Mouse (Mus musculus): ENCODE results near the gene Ttc39a. TPM values are rescaled to one million over a fixed set of nuclear protein-coding genes. Genes with fewer than 3 reads are reported as not detected.

Ttc39a gene
- polyA plus RNA-seq (2015; fragmentation: Nextera tagmentation; extraction: Ambion mirVana) = 0.45 and 0.91 TPM in 2 replicates

DNA sequence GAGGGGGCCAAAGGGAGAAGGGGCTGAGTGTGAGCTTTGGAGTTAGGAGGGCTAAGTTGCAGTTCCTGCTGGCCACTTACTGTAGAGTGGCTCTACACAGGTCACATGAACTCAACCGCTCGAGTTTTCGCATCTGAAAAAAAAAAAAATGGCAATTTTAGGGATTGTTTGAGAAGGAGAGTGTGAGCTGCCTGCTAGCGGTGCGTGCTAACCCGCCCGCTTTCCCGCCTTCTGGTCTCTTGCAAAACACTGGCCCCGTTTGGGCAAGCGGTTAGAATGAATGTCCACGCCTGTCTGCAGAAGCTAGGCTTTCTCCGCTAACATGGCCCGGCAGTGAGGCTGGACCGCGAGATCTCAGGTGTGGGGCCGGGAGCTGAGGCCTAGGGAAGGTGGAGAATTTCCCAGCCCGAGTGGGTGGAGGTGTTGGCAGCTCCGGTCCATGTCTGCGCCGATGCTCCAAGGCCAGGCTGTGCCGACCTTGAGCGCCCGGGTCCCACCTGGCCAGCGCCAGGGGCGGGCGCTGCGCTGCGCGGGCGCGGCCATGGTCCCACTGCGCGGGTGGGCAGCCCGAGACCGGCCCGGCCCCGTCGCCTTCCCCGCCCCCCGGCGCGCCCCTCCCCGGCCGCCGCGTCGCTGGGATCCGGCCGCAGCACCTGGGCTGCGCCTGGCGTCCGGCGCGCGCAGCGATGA, at the start of gene Ttc39a:
Gene Ttc39a (plus strand): TSS at position 138 of the 690 bp plus-strand sequence.
- no peaks in the 10 kb centered on the region; the same call in 1 of the 2 replicates for H3K27me3 ChIP-seq (replicated peaks; ENCODE audit: control insufficient read depth, insufficient read depth, low read length)
- H3K4me2 ChIP-seq (ENCODE audit: low read length) = peak within 1 kb of the TSS; percentile 93
- peaks cover 9% of the 10 kb centered on the region for H3K4me1 ChIP-seq (replicated peaks; ENCODE audit: control insufficient read depth, insufficient read depth, low read length)
- H3K27ac ChIP-seq (ENCODE audit: low read length) = no peak within 1 kb of the TSS
- H3K4me3 ChIP-seq (replicated peaks; ENCODE audit: low read length) = peak within 1 kb of the TSS; percentile 51
- H3K9me3 ChIP-seq (ENCODE audit: control insufficient read depth, low read length) = no peaks in the 10 kb centered on the region
- H3K36me3 ChIP-seq (ENCODE audit: control insufficient read depth, insufficient read depth) = no peaks in the 10 kb centered on the region
- H3K9ac ChIP-seq (replicated peaks; ENCODE audit: low read depth, low read length) = peak within 1 kb of the TSS; percentile 64
- WGBS = under 1% methylated on average over 47 of the region's 56 CpGs
- peak; percentile 68 for ATAC-seq

DNA sequence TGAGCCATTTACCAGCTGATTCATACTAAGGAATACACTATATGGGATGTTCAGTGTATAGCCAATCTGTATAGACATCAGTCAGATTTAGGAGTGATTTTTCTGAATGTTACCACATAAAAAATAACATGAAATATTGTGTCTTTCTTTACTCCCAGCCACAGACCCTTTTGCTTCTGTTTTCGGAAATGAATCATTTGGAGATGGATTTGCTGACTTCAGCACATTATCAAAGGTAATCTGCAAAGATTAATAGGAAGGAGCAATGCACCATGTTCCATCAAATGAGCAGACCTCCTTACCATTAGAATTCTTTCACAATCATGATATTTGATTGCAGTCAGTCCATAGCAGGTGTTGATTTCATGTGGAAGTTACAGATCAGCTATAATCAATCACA, 28.3 kb upstream of the Ttc39a start:
- peaks cover 6% of the 10 kb centered on the region for H3K36me3 ChIP-seq (ENCODE audit: control insufficient read depth, insufficient read depth)
- no peaks in the 10 kb centered on the region for H3K9me3 ChIP-seq (ENCODE audit: control insufficient read depth, low read length)
- ATAC-seq = no peak
- H3K4me2 ChIP-seq (ENCODE audit: low read length) = no peak overlapping the region
- no peaks in the 10 kb centered on the region for H3K27me3 ChIP-seq (replicated peaks; ENCODE audit: control insufficient read depth, insufficient read depth, low read length)
- 95% methylated on average over 1 of the region's 1 CpGs for WGBS
- no peak overlapping the region for H3K4me3 ChIP-seq (replicated peaks; ENCODE audit: low read length)
- no peaks in the 10 kb centered on the region for H3K4me1 ChIP-seq (replicated peaks; ENCODE audit: control insufficient read depth, insufficient read depth, low read length)
- no peak overlapping the region for H3K27ac ChIP-seq (ENCODE audit: low read length)
- no peak overlapping the region for H3K9ac ChIP-seq (replicated peaks; ENCODE audit: low read depth, low read length)

DNA sequence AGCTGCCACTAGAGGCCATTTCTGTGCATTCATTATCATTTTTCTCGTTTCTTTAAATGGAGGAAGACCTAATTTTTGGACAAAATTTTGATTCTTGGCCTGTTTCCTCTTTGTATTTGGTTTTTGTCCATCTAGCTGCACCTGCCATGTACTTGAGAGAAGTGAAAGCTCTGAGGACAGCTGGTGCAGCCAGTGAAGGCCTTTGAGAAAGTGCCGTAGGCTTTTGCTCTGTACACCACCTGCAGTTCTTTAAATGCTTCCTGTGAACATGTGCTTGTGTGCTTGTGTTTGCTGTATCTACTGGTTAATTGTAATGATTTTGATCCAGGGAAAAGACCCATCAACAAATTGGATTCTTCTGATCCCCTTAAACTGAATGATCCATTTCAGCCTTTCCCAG, 24.0 kb upstream of the Ttc39a start:
- Histone ChIP-seq H3K4me1 (replicated peaks; ENCODE audit: control insufficient read depth, insufficient read depth, low read length) (peaks cover 2% of the 10 kb centered on the region; the same call in 1 of the 2 replicates), H3K4me2 (ENCODE audit: low read length) (no peak overlapping the region), H3K9ac (replicated peaks; ENCODE audit: low read depth, low read length) (no peak overlapping the region), H3K4me3 (replicated peaks; ENCODE audit: low read length) (no peak overlapping the region), H3K9me3 (ENCODE audit: control insufficient read depth, low read length) (no peaks in the 10 kb centered on the region), H3K36me3 (ENCODE audit: control insufficient read depth, insufficient read depth) (peaks cover 4% of the 10 kb centered on the region), H3K27me3 (replicated peaks; ENCODE audit: control insufficient read depth, insufficient read depth, low read length) (no peaks in the 10 kb centered on the region), H3K27ac (ENCODE audit: low read length) (no peak overlapping the region)
- no peak for ATAC-seq
- 55% methylated on average over 2 of the region's 2 CpGs for WGBS

DNA sequence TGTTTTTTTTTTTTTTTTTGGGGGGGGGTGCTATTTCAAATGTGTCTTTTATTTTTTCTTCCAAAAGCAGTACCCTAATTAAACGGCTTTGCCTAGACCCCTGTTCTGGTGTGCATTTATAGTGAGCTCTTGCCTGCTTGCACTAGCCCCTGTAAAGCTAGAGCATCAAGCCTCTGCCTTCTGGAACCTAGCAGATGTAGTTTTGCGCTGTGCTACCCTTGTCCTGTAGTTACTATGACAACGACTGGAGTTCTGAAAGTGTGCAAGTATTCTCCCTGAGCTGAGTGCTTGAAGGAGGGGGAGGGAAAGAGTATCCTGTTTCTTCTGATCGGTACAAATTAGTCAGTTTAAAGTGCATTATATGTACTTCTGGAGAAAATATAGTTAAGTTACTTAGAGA, 20.8 kb upstream of the Ttc39a start:
- H3K36me3 ChIP-seq (ENCODE audit: control insufficient read depth, insufficient read depth) = no peaks in the 10 kb centered on the region; the same call in 1 of the 2 replicates
- H3K4me3 ChIP-seq (replicated peaks; ENCODE audit: low read length) = no peak overlapping the region
- no peak overlapping the region for H3K9ac ChIP-seq (replicated peaks; ENCODE audit: low read depth, low read length)
- no peaks in the 10 kb centered on the region for H3K27me3 ChIP-seq (replicated peaks; ENCODE audit: control insufficient read depth, insufficient read depth, low read length)
- no peak overlapping the region for H3K27ac ChIP-seq (ENCODE audit: low read length)
- peak; percentile 67 for ATAC-seq
- no peak overlapping the region for H3K4me2 ChIP-seq (ENCODE audit: low read length)
- peaks cover 2% of the 10 kb centered on the region; the same call in 1 of the 2 replicates for H3K4me1 ChIP-seq (replicated peaks; ENCODE audit: control insufficient read depth, insufficient read depth, low read length)
- no peaks in the 10 kb centered on the region for H3K9me3 ChIP-seq (ENCODE audit: control insufficient read depth, low read length)
- WGBS = 26% methylated on average over 4 of the region's 4 CpGs

DNA sequence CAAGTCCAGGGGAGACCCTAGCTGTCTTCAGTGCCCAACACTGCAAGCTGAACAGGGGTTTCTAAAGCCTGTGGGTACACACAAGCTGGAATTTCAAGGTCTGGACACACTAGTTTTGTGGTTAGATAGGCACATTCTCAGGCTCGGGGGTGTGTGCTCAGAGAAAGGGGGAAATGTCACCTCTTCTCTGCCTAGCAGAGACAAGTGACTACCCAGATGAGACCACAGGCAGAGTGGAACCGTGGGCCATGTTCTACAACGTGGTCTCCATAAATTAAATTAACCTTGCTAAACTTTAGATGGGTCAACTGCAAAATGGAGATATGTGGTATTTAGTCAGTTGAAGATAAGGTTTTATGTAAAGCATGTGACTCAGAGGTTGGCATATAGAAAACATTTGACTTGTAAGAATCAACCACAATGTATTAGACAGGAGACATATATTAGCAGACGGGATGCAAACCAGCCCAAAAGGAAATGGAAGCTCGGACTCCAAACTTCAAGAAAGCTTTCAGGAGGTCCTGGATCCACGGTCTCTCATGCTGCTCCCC, 13.1 kb upstream of the Ttc39a start:
- Histone ChIP-seq H3K9me3 (ENCODE audit: control insufficient read depth, low read length) (no peaks in the 10 kb centered on the region), H3K4me1 (replicated peaks; ENCODE audit: control insufficient read depth, insufficient read depth, low read length) (peaks cover 5% of the 10 kb centered on the region; the same call in 1 of the 2 replicates), H3K27me3 (replicated peaks; ENCODE audit: control insufficient read depth, insufficient read depth, low read length) (no peaks in the 10 kb centered on the region), H3K36me3 (ENCODE audit: control insufficient read depth, insufficient read depth) (no peaks in the 10 kb centered on the region; the same call in 1 of the 2 replicates), H3K9ac (replicated peaks; ENCODE audit: low read depth, low read length) (no peak overlapping the region), H3K4me2 (ENCODE audit: low read length) (no peak overlapping the region), H3K4me3 (replicated peaks; ENCODE audit: low read length) (no peak overlapping the region), H3K27ac (ENCODE audit: low read length) (no peak overlapping the region)
- ATAC-seq = no peak
- WGBS = 85% methylated on average over 6 of the region's 6 CpGs

DNA sequence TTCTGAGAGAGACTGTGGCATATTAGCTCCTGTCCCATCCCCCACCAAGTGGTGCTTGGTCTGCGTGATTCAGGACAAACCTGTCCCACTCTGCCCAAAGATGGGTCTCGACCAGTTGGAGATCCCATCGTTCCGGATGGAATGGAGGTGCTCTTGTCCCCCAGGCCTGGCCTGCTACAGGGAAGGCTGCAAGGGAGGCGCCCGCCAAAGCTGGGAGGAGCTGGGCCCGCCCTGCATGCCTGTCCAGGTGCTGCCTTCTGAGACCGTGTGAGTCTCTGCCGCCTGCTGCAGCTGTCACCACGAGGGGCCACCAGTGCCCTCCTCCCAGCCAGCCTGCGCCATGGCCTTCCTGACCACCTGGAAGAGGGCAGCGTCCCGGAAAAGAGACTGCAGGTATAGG, 12.5 kb upstream of the Ttc39a start:
- H3K4me1 ChIP-seq (replicated peaks; ENCODE audit: control insufficient read depth, insufficient read depth, low read length) = peaks cover 5% of the 10 kb centered on the region; the same call in 1 of the 2 replicates
- 12% methylated on average over 13 of the region's 13 CpGs for WGBS
- H3K9ac ChIP-seq (replicated peaks; ENCODE audit: low read depth, low read length) = 0 out of 2 replicates have a peak overlapping the region, but pooled peaks have one; percentile 15
- ATAC-seq = peak; percentile 47; the same call in 1 of the 2 replicates
- H3K4me2 ChIP-seq (ENCODE audit: low read length) = peak overlapping the region; percentile 29
- no peaks in the 10 kb centered on the region for H3K9me3 ChIP-seq (ENCODE audit: control insufficient read depth, low read length)
- no peak overlapping the region for H3K4me3 ChIP-seq (replicated peaks; ENCODE audit: low read length)
- H3K27me3 ChIP-seq (replicated peaks; ENCODE audit: control insufficient read depth, insufficient read depth, low read length) = no peaks in the 10 kb centered on the region
- H3K36me3 ChIP-seq (ENCODE audit: control insufficient read depth, insufficient read depth) = no peaks in the 10 kb centered on the region; the same call in 1 of the 2 replicates
- no peak overlapping the region for H3K27ac ChIP-seq (ENCODE audit: low read length)

DNA sequence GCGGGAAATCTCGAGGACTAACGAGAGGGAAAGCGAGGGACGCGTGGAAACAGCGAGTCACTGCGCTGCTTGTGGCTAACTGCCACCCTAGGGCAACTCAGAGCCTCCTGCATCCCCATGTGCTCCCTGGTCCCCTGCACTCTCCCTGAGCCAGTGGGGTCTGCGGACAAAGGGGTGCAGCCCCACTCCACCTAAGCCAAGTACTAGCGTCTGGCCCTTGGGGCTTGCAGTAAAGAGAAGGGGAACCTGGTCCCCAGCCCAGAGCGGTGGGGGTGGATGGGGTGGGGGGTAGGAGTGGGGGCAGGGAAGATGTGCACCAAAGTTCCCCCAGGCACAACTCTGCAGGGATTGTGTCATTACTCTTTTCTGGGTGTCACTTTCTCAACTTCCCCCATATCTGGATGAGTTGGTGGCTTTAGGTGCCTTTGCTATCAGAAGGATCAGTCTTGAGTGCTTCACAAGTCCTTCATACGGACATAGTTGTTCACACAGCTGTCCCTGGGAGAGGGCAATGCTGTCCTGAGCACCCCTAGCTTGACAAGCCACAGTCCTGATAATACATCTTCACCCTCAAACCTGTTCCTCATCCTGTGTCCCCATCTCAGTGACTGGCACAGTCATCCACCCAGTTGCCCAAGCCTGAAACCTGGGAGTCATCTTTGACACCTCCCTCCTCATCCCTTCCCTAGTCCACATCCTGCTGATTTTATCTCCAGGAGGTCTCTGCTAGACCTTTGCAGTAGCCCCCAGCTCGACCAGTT, 11.9 kb upstream of the Ttc39a start:
- no peak overlapping the region for H3K27ac ChIP-seq (ENCODE audit: low read length)
- H3K27me3 ChIP-seq (replicated peaks; ENCODE audit: control insufficient read depth, insufficient read depth, low read length) = no peaks in the 10 kb centered on the region
- H3K9ac ChIP-seq (replicated peaks; ENCODE audit: low read depth, low read length) = 0 out of 2 replicates have a peak overlapping the region, but pooled peaks have one; percentile 15
- ATAC-seq = peak; percentile 6; the same call in 1 of the 2 replicates
- no peak overlapping the region for H3K4me3 ChIP-seq (replicated peaks; ENCODE audit: low read length)
- peaks cover 5% of the 10 kb centered on the region; the same call in 1 of the 2 replicates for H3K4me1 ChIP-seq (replicated peaks; ENCODE audit: control insufficient read depth, insufficient read depth, low read length)
- no peaks in the 10 kb centered on the region; the same call in 1 of the 2 replicates for H3K36me3 ChIP-seq (ENCODE audit: control insufficient read depth, insufficient read depth)
- no peaks in the 10 kb centered on the region for H3K9me3 ChIP-seq (ENCODE audit: control insufficient read depth, low read length)
- peak overlapping the region; percentile 29 for H3K4me2 ChIP-seq (ENCODE audit: low read length)
- 30% methylated on average over 13 of the region's 13 CpGs for WGBS

DNA sequence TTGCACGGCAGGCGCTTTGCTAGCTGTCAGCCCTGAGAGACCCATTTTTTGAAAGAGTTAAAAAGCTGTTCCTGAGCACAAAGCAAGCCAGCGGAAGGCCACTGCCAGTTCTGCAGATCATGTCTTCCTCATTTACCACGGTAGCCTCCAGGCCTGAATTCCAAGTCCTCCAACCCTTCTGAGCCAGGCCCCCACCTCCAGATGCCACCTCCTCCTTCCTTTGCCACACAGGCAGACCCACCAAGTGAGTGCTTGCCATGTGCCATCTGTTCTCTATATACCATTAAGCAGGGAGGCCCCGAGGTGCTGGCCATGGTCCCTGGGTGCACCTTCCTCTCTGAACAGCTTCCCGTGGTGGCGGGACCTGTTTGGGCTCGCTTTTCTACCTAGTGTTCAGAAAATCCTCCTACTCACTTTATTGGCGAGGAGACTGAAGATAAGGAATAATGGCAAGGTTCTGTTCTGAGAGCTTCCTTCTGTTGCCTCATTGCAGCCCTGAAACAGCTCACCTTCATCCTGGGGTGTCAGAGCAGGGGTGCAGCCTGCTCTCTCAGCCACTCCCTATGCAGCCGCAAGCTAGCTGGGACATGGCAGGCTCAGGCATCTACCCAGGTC, 6.0 kb upstream of the Ttc39a start:
- Histone ChIP-seq H3K9ac (replicated peaks; ENCODE audit: low read depth, low read length) (no peak overlapping the region), H3K27me3 (replicated peaks; ENCODE audit: control insufficient read depth, insufficient read depth, low read length) (no peaks in the 10 kb centered on the region), H3K27ac (ENCODE audit: low read length) (no peak overlapping the region), H3K36me3 (ENCODE audit: control insufficient read depth, insufficient read depth) (no peaks in the 10 kb centered on the region), H3K9me3 (ENCODE audit: control insufficient read depth, low read length) (no peaks in the 10 kb centered on the region), H3K4me3 (replicated peaks; ENCODE audit: low read length) (no peak overlapping the region), H3K4me1 (replicated peaks; ENCODE audit: control insufficient read depth, insufficient read depth, low read length) (no peaks in the 10 kb centered on the region), H3K4me2 (ENCODE audit: low read length) (no peak overlapping the region)
- 70% methylated on average over 10 of the region's 10 CpGs for WGBS
- peak; percentile 45; the same call in 1 of the 2 replicates for ATAC-seq
